Mouse (Mus musculus): ENCODE results near the gene Zscan21. TPM values are rescaled to one million over a fixed set of nuclear protein-coding genes. Genes with fewer than 3 reads are reported as not detected.

The Zscan21 gene
- polyA plus RNA-seq, 1 experiment from 2014 or later, result 40.0 TPM

- Histone ChIP-seq H3K4me3 (ENCODE audit: control insufficient read depth in 1 of 2, insufficient read depth in 1 of 2, low read depth in 1 of 2, low read length in 2 of 2) (no peak overlapping the region), H3K4me2 (ENCODE audit: low read length) (no peak overlapping the region), H3K27ac (replicated peaks in 1 of 2; ENCODE audit: control insufficient read depth in 1 of 2, insufficient read depth in 1 of 2, low read depth in 2 of 2, low read length in 2 of 2) (no peak overlapping the region), H3K4me1 (ENCODE audit: control insufficient read depth in 2 of 2, insufficient read depth in 2 of 2, low read length in 2 of 2) (peaks cover 0 to 14% of the 10 kb centered on the region in 2 experiments; a peak in 2 of 4 replicates), H3K9me3 (ENCODE audit: control insufficient read depth, low read length) (no peaks in the 10 kb centered on the region), H3K36me3 (ENCODE audit: control insufficient read depth, insufficient read depth, low read length) (peaks cover 19% of the 10 kb centered on the region), H3K27me3 (ENCODE audit: control insufficient read depth, insufficient read depth, low read length) (no peaks in the 10 kb centered on the region), H3K9ac (ENCODE audit: low read length) (no peak overlapping the region)
- no peak for ATAC-seq (ENCODE audit: insufficient number of reproducible peaks, insufficient read depth, low FRiP score, low read depth)
- 86% methylated on average over 2 of the region's 2 CpGs for WGBS
These were observed 32.8 kb upstream of the Zscan21 start for GRCm38 (mm10) chr5:138083936-138084335.

GRCm38 (mm10) chr5:138084507-138084906 lies 32.2 kb upstream of the Zscan21 start:
- Histone ChIP-seq H3K27me3 (ENCODE audit: control insufficient read depth, insufficient read depth, low read length) (no peaks in the 10 kb centered on the region), H3K4me2 (ENCODE audit: low read length) (peak overlapping the region; percentile 62), H3K9me3 (ENCODE audit: control insufficient read depth, low read length) (no peaks in the 10 kb centered on the region), H3K9ac (ENCODE audit: low read length) (peak overlapping the region; percentile 98), H3K4me3 (ENCODE audit: control insufficient read depth in 1 of 2, insufficient read depth in 1 of 2, low read depth in 1 of 2, low read length in 2 of 2) (peak overlapping the region in 1 of 2 experiments; percentile 87; a peak in 2 of 4 replicates), H3K4me1 (ENCODE audit: control insufficient read depth in 2 of 2, insufficient read depth in 2 of 2, low read length in 2 of 2) (peaks cover 0 to 14% of the 10 kb centered on the region in 2 experiments; a peak in 2 of 4 replicates), H3K27ac (replicated peaks in 1 of 2; ENCODE audit: control insufficient read depth in 1 of 2, insufficient read depth in 1 of 2, low read depth in 2 of 2, low read length in 2 of 2) (no peak overlapping the region), H3K36me3 (ENCODE audit: control insufficient read depth, insufficient read depth, low read length) (peaks cover 22% of the 10 kb centered on the region)
- no peak for ATAC-seq (ENCODE audit: insufficient number of reproducible peaks, insufficient read depth, low FRiP score, low read depth)
- 55% methylated on average over 2 of the region's 2 CpGs for WGBS

- no peaks in the 10 kb centered on the region for H3K9me3 ChIP-seq (ENCODE audit: control insufficient read depth, low read length)
- H3K27me3 ChIP-seq (ENCODE audit: control insufficient read depth, insufficient read depth, low read length), result no peaks in the 10 kb centered on the region
- peak within 1 kb of the TSS; percentile 70 to 87 for H3K4me3 ChIP-seq (ENCODE audit: control insufficient read depth in 1 of 2, insufficient read depth in 1 of 2, low read depth in 1 of 2, low read length in 2 of 2)
- peak within 1 kb of the TSS; percentile 92 for H3K4me2 ChIP-seq (ENCODE audit: low read length)
- WGBS, result under 1% methylated on average over 27 of the region's 27 CpGs
- H3K4me1 ChIP-seq (ENCODE audit: control insufficient read depth in 2 of 2, insufficient read depth in 2 of 2, low read length in 2 of 2), result peaks cover 0 to 14% of the 10 kb centered on the region in 2 experiments; a peak in 2 of 4 replicates
- H3K36me3 ChIP-seq (ENCODE audit: control insufficient read depth, insufficient read depth, low read length), result peaks cover 22% of the 10 kb centered on the region
- ATAC-seq (ENCODE audit: insufficient number of reproducible peaks, insufficient read depth, low FRiP score, low read depth), result peak; percentile 85
- H3K27ac ChIP-seq (replicated peaks in 1 of 2; ENCODE audit: control insufficient read depth in 1 of 2, insufficient read depth in 1 of 2, low read depth in 2 of 2, low read length in 2 of 2), result peak within 1 kb of the TSS; percentile 67 to 81
- peak within 1 kb of the TSS; percentile 98 for H3K9ac ChIP-seq (ENCODE audit: low read length)
These were observed 31.7 kb upstream of the Zscan21 start, which contains the start of gene Zkscan1 for GRCm38 (mm10) chr5:138084996-138085395. Gene Zkscan1, plus strand, starts transcription at chr5:138085084.

DNA sequence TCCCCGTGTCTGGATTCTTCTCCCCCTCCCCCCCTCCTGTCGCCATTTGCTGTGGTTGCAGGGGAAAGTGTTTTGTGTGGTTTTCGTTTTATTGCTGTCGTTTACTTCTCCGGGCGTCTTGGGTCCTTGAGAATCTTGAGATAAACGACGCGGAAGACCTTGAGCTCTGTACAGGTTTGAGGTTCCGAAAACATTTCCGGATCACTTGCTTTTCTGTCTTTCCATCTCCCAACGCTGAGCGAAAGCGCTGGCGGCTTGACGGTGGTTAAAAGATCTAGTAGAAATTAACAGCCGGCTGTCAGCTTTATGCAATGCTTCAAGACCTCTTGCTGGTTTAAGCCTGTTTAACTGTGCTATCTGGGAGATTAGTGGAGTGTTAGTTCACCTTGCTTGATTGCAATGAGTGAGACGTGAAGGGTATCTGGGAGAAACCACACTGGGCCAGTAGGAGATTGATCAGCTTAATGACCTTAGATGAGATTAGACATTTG lies 31.2 kb upstream of the Zscan21 start:
- peaks cover 0 to 14% of the 10 kb centered on the region in 2 experiments; a peak in 2 of 4 replicates for H3K4me1 ChIP-seq (ENCODE audit: control insufficient read depth in 2 of 2, insufficient read depth in 2 of 2, low read length in 2 of 2)
- H3K36me3 ChIP-seq (ENCODE audit: control insufficient read depth, insufficient read depth, low read length), result peaks cover 22% of the 10 kb centered on the region
- no peaks in the 10 kb centered on the region for H3K9me3 ChIP-seq (ENCODE audit: control insufficient read depth, low read length)
- WGBS, result under 1% methylated on average over 18 of the region's 18 CpGs
- H3K27me3 ChIP-seq (ENCODE audit: control insufficient read depth, insufficient read depth, low read length), result no peaks in the 10 kb centered on the region
- peak; percentile 6; the same call in 1 of the 2 replicates for ATAC-seq (ENCODE audit: insufficient number of reproducible peaks, insufficient read depth, low FRiP score, low read depth)
- peak overlapping the region; percentile 67 to 81; a peak in 3 of 4 replicates for H3K27ac ChIP-seq (replicated peaks in 1 of 2; ENCODE audit: control insufficient read depth in 1 of 2, insufficient read depth in 1 of 2, low read depth in 2 of 2, low read length in 2 of 2)
- H3K9ac ChIP-seq (ENCODE audit: low read length), result peak overlapping the region; percentile 98
- H3K4me3 ChIP-seq (ENCODE audit: control insufficient read depth in 1 of 2, insufficient read depth in 1 of 2, low read depth in 1 of 2, low read length in 2 of 2), result peak overlapping the region; percentile 70 to 87
- H3K4me2 ChIP-seq (ENCODE audit: low read length), result peak overlapping the region; percentile 92

DNA sequence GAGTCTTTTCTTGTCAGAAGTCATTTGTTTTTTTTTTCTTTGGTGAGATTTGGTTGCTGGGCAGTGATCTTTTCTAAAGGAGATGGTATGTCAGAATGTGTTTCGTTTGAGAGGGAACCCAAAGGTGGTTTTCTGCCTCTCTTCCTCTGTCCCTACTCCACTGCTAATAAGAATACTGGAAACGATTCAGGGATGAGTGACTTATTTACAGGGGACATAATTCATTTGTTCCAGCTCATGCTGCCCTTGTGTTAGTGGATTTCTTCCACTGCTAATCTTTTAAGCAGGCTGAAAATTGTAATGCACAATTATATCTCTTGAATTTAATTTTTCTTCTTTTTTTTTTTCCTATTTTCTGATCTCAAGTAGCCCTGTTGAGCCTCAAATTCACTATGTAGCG lies 29.9 kb upstream of the Zscan21 start:
- Histone ChIP-seq H3K36me3 (ENCODE audit: control insufficient read depth, insufficient read depth, low read length) (peaks cover 22% of the 10 kb centered on the region), H3K9me3 (ENCODE audit: control insufficient read depth, low read length) (no peaks in the 10 kb centered on the region), H3K4me2 (ENCODE audit: low read length) (peak overlapping the region; percentile 92; the same call in 1 of the 2 replicates), H3K4me3 (ENCODE audit: control insufficient read depth in 1 of 2, insufficient read depth in 1 of 2, low read depth in 1 of 2, low read length in 2 of 2) (no peak overlapping the region), H3K27me3 (ENCODE audit: control insufficient read depth, insufficient read depth, low read length) (no peaks in the 10 kb centered on the region), H3K27ac (replicated peaks in 1 of 2; ENCODE audit: control insufficient read depth in 1 of 2, insufficient read depth in 1 of 2, low read depth in 2 of 2, low read length in 2 of 2) (no peak overlapping the region), H3K9ac (ENCODE audit: low read length) (peak overlapping the region; percentile 98; the same call in 1 of the 2 replicates), H3K4me1 (ENCODE audit: control insufficient read depth in 2 of 2, insufficient read depth in 2 of 2, low read length in 2 of 2) (peaks cover 0 to 14% of the 10 kb centered on the region in 2 experiments; a peak in 2 of 4 replicates)
- WGBS, result 84% methylated on average over 3 of the region's 3 CpGs
- ATAC-seq (ENCODE audit: insufficient number of reproducible peaks, insufficient read depth, low FRiP score, low read depth), result no peak

- peaks cover 30% of the 10 kb centered on the region for H3K36me3 ChIP-seq (ENCODE audit: control insufficient read depth, insufficient read depth, low read length)
- ATAC-seq (ENCODE audit: insufficient number of reproducible peaks, insufficient read depth, low FRiP score, low read depth), result no peak
- H3K4me2 ChIP-seq (ENCODE audit: low read length), result no peak overlapping the region
- H3K9me3 ChIP-seq (ENCODE audit: control insufficient read depth, low read length), result no peaks in the 10 kb centered on the region
- no peak overlapping the region for H3K4me3 ChIP-seq (ENCODE audit: control insufficient read depth in 1 of 2, insufficient read depth in 1 of 2, low read depth in 1 of 2, low read length in 2 of 2)
- peaks cover 0 to 17% of the 10 kb centered on the region in 2 experiments; a peak in 2 of 4 replicates for H3K4me1 ChIP-seq (ENCODE audit: control insufficient read depth in 2 of 2, insufficient read depth in 2 of 2, low read length in 2 of 2)
- no peak overlapping the region for H3K27ac ChIP-seq (replicated peaks in 1 of 2; ENCODE audit: control insufficient read depth in 1 of 2, insufficient read depth in 1 of 2, low read depth in 2 of 2, low read length in 2 of 2)
- WGBS, result 77% methylated on average over 3 of the region's 3 CpGs
- H3K27me3 ChIP-seq (ENCODE audit: control insufficient read depth, insufficient read depth, low read length), result no peaks in the 10 kb centered on the region
- no peak overlapping the region for H3K9ac ChIP-seq (ENCODE audit: low read length)
These were observed 28.3 kb upstream of the Zscan21 start for GRCm38 (mm10) chr5:138088366-138088765.

GRCm38 (mm10) chr5:138089108-138089551 lies 27.6 kb upstream of the Zscan21 start:
- Histone ChIP-seq H3K9me3 (ENCODE audit: control insufficient read depth, low read length) (no peaks in the 10 kb centered on the region), H3K27me3 (ENCODE audit: control insufficient read depth, insufficient read depth, low read length) (no peaks in the 10 kb centered on the region), H3K4me3 (ENCODE audit: control insufficient read depth in 1 of 2, insufficient read depth in 1 of 2, low read depth in 1 of 2, low read length in 2 of 2) (no peak overlapping the region), H3K4me1 (ENCODE audit: control insufficient read depth in 2 of 2, insufficient read depth in 2 of 2, low read length in 2 of 2) (peaks cover 0 to 17% of the 10 kb centered on the region in 2 experiments; a peak in 2 of 4 replicates), H3K9ac (ENCODE audit: low read length) (no peak overlapping the region), H3K27ac (replicated peaks in 1 of 2; ENCODE audit: control insufficient read depth in 1 of 2, insufficient read depth in 1 of 2, low read depth in 2 of 2, low read length in 2 of 2) (no peak overlapping the region), H3K36me3 (ENCODE audit: control insufficient read depth, insufficient read depth, low read length) (peaks cover 38% of the 10 kb centered on the region), H3K4me2 (ENCODE audit: low read length) (no peak overlapping the region)
- 84% methylated on average over 6 of the region's 6 CpGs for WGBS
- ATAC-seq (ENCODE audit: insufficient number of reproducible peaks, insufficient read depth, low FRiP score, low read depth), result no peak

All from heart, embryonic 14.5 days (tissue).